Mouse (Mus musculus) midbrain, postnatal 0 days (tissue): ENCODE measurements around the gene Rcc2. TPM values are rescaled to one million over a fixed set of nuclear protein-coding genes. Genes with fewer than 3 reads are reported as not detected.

ENCODE experiments used
- ATAC-seq: fragments of 200-750 bp; cut with Nextera tagmentation; 2 replicates; pipeline ENCODE4 v1.8.0; 2017; ENCODE audit warnings: moderate number of reproducible peaks, mild to moderate bottlenecking, moderate TSS enrichment, moderate library complexity; ENCODE audit not compliant: low FRiP score
- DNase-seq: peaks from one replicate; pipeline ENCODE4 v3.0.0-alpha.2; 2015; ENCODE audit warnings: low spot score
- H3K27ac ChIP-seq: fragments of 300-500 bp; sonication (generic); 2 replicates; pipeline ENCODE4 v1.5.1; 2014; ENCODE audit warnings: low read depth, mild to moderate bottlenecking, low read length, mixed read lengths
- H3K27me3 ChIP-seq: fragments of 300-500 bp; sonication (generic); 2 replicates; pipeline ENCODE4 v1.6.1; 2014; ENCODE audit warnings: low read length, control low read depth, mixed read lengths; ENCODE audit not compliant: insufficient read depth
- H3K36me3 ChIP-seq: fragments of 300-500 bp; sonication (generic); 2 replicates; pipeline ENCODE4 v1.6.1; 2014; ENCODE audit warnings: low read length, control low read depth, mixed read lengths; ENCODE audit not compliant: insufficient read depth
- H3K4me1 ChIP-seq: fragments of 300-500 bp; sonication (generic); 2 replicates; pipeline ENCODE4 v1.6.1; 2014; ENCODE audit warnings: mild to moderate bottlenecking, control low read depth, antibody characterized with exemption, low read length, mixed read lengths; ENCODE audit not compliant: insufficient read depth
- H3K4me2 ChIP-seq: fragments of 300-500 bp; sonication (generic); 2 replicates; pipeline ENCODE4 v1.6.1; 2014; ENCODE audit warnings: low read depth, mild to moderate bottlenecking, low read length, mixed read lengths; ENCODE audit not compliant: poor library complexity, severe bottlenecking
- H3K4me3 ChIP-seq: fragments of 300-500 bp; sonication (generic); 2 replicates; pipeline ENCODE4 v1.5.1; 2014; ENCODE audit warnings: low read depth, mild to moderate bottlenecking, low read length, moderate library complexity
- H3K9ac ChIP-seq: fragments of 300-500 bp; sonication (generic); replicated peaks from 2 replicates; pipeline ENCODE4 v1.6.1; 2014; ENCODE audit warnings: mild to moderate bottlenecking, low read length, moderate library complexity, mixed read lengths; ENCODE audit not compliant: poor library complexity, severe bottlenecking
- H3K9me3 ChIP-seq: fragments of 300-500 bp; sonication (generic); 2 replicates; pipeline ENCODE4 v1.6.1; 2016; ENCODE audit warnings: low read length, control low read depth
- CTCF ChIP-seq: IDR thresholded peaks from 2 replicates; pipeline ENCODE4 v1.5.1; 2016; ENCODE audit warnings: antibody characterized with exemption, mild to moderate bottlenecking
- WGBS: fragments of 180-500 bp; shearing (Covaris S2); extraction: QIAGEN DNeasy Blood & Tissue Kit; methylation state at CpG from one replicate; pipeline ENCODE4 v1.1.7; 2014; 5-methylcytosine and 5-hydroxymethylcytosine counted together
- polyA plus RNA-seq: library from polyadenylated mRNA; unstranded; fragments of >200 nt; fragmentation: Nextera tagmentation; extraction: Ambion mirVana; gene quantifications from 2 replicates; pipeline ENCODE4 v1.2.1, GENCODE M21; 2015
- total RNA-seq: library from RNA; depleted of rRNA; stranded (reverse); fragments of >200 nt; gene quantifications from 2 replicates; pipeline ENCODE4 v1.2.3, GENCODE M21; 2014

Rcc2 gene
- total and polyA plus RNA-seq, 2 experiments from 2014 or later, result 13.2 to 51.2 TPM

GRCm38 (mm10) chr4:140742543-140742942 is 42.2 kb downstream of the Rcc2 start, which contains the start of gene Padi6:
Gene Padi6 (minus strand): TSS chr4:140742643.
- ATAC-seq (no peak), DNase-seq (no peak)
- H3K9ac ChIP-seq, result no peak within 1 kb of the TSS
- H3K4me2 ChIP-seq, result no peak within 1 kb of the TSS
- no peaks in the 10 kb centered on the region for H3K4me1 ChIP-seq
- H3K27me3 ChIP-seq, result no peaks in the 10 kb centered on the region
- H3K4me3 ChIP-seq, result no peak within 1 kb of the TSS
- WGBS, result 78% methylated on average over 2 of the region's 2 CpGs
- TF ChIP-seq CTCF, result no peak
- no peak within 1 kb of the TSS for H3K27ac ChIP-seq
- H3K36me3 ChIP-seq, result no peaks in the 10 kb centered on the region
- H3K9me3 ChIP-seq, result no peaks in the 10 kb centered on the region

- Histone ChIP-seq H3K4me3 (no peak overlapping the region), H3K27me3 (no peaks in the 10 kb centered on the region), H3K4me1 (no peaks in the 10 kb centered on the region), H3K36me3 (no peaks in the 10 kb centered on the region), H3K27ac (no peak overlapping the region), H3K9me3 (no peaks in the 10 kb centered on the region), H3K9ac (no peak overlapping the region), H3K4me2 (no peak overlapping the region)
- WGBS, result 37% methylated on average over 4 of the region's 4 CpGs
- TF ChIP-seq CTCF, result no peak
- ATAC-seq, result no peak
- DNase-seq, result no peak
Measured at GRCm38 (mm10) chr4:140743086-140743485, 42.7 kb downstream of the Rcc2 start.

GRCm38 (mm10) chr4:140744654-140745053 is 44.3 kb downstream of the Rcc2 start:
- ATAC-seq, result no peak
- no peaks in the 10 kb centered on the region for H3K27me3 ChIP-seq
- no peaks in the 10 kb centered on the region for H3K9me3 ChIP-seq
- WGBS, result 25% methylated on average over 3 of the region's 3 CpGs
- H3K4me2 ChIP-seq, result no peak overlapping the region
- H3K9ac ChIP-seq, result no peak overlapping the region
- TF ChIP-seq CTCF, result peak; percentile 66
- H3K4me1 ChIP-seq, result no peaks in the 10 kb centered on the region
- no peak overlapping the region for H3K27ac ChIP-seq
- no peaks in the 10 kb centered on the region for H3K36me3 ChIP-seq
- DNase-seq, result peak; percentile 50
- no peak overlapping the region for H3K4me3 ChIP-seq

GRCm38 (mm10) chr4:140747978-140748377 is 47.6 kb downstream of the Rcc2 start:
- DNase-seq (no peak), ATAC-seq (no peak)
- TF ChIP-seq CTCF, result no peak
- Histone ChIP-seq H3K36me3 (no peaks in the 10 kb centered on the region), H3K9me3 (no peaks in the 10 kb centered on the region), H3K4me1 (no peaks in the 10 kb centered on the region), H3K27me3 (no peaks in the 10 kb centered on the region), H3K9ac (no peak overlapping the region), H3K4me3 (no peak overlapping the region), H3K4me2 (no peak overlapping the region), H3K27ac (no peak overlapping the region)
- 31% methylated on average over 12 of the region's 12 CpGs for WGBS

GRCm38 (mm10) chr4:140750328-140750727 is 50.0 kb downstream of the Rcc2 start:
- peak overlapping the region; percentile 25 for H3K4me2 ChIP-seq
- H3K4me3 ChIP-seq, result no peak overlapping the region
- no peak for DNase-seq
- no peak for ATAC-seq
- H3K4me1 ChIP-seq, result no peaks in the 10 kb centered on the region
- H3K27me3 ChIP-seq, result no peaks in the 10 kb centered on the region
- H3K36me3 ChIP-seq, result no peaks in the 10 kb centered on the region
- H3K9me3 ChIP-seq, result no peaks in the 10 kb centered on the region
- H3K27ac ChIP-seq, result no peak overlapping the region
- WGBS, result 8% methylated on average over 18 of the region's 19 CpGs
- H3K9ac ChIP-seq, result no peak overlapping the region
- no peak for TF ChIP-seq CTCF

GRCm38 (mm10) chr4:140753366-140753765 is 53.0 kb downstream of the Rcc2 start:
- no peaks in the 10 kb centered on the region for H3K27me3 ChIP-seq

More at GRCm38 (mm10) chr4:140753366-140753765, 53.0 kb downstream of the Rcc2 start:
- H3K9ac ChIP-seq, result no peak overlapping the region
- DNase-seq (no peak), ATAC-seq (no peak)
- no peak overlapping the region for H3K27ac ChIP-seq
- 62% methylated on average over 7 of the region's 7 CpGs for WGBS
- TF ChIP-seq CTCF, result no peak
- no peak overlapping the region for H3K4me3 ChIP-seq
- no peaks in the 10 kb centered on the region for H3K4me1 ChIP-seq
- no peaks in the 10 kb centered on the region for H3K9me3 ChIP-seq
- H3K36me3 ChIP-seq, result no peaks in the 10 kb centered on the region
- no peak overlapping the region for H3K4me2 ChIP-seq
